Mouse (Mus musculus) macrophage (primary cell): ENCODE results near the gene Gm12790. TPM values are rescaled to one million over a fixed set of nuclear protein-coding genes. Genes with fewer than 3 reads are reported as not detected.
"Not testable (repeated sequence)": the region's sequence is repeated elsewhere in the genome, so short reads cannot be mapped to it uniquely, and the experiment has no call there.

Source experiments
- H3K27ac ChIP-seq: fragments of 350-480 bp; formaldehyde crosslinking; 2 replicates; pipeline ENCODE4 v1.9.0; 2021
- H3K36me3 ChIP-seq: fragments of 350-480 bp; formaldehyde crosslinking; 2 replicates; pipeline ENCODE4 v1.9.0; 2021; ENCODE audit errors: inconsistent target
- H3K4me3 ChIP-seq: fragments of 350-480 bp; formaldehyde crosslinking; 2 replicates; pipeline ENCODE4 v1.9.0; 2021; ENCODE audit errors: inconsistent target
- H3K79me2 ChIP-seq: fragments of 350-480 bp; formaldehyde crosslinking; 2 replicates; pipeline ENCODE4 v1.9.0; 2021; ENCODE audit errors: inconsistent target
- WGBS: methylation state at CpG from one replicate; pipeline ENCODE4 v1.1.7; 2026; ENCODE audit warnings: inconsistent platforms; ENCODE audit not compliant: missing documents; 5-methylcytosine and 5-hydroxymethylcytosine counted together
- polyA plus RNA-seq: library from polyadenylated mRNA; stranded (reverse); fragments of 250-400 nt; gene quantifications from 3 replicates; pipeline ENCODE4 v1.2.4, GENCODE M21; 2018; ENCODE audit warnings: inconsistent platforms
- total RNA-seq, 78 experiments: library from RNA; depleted of rRNA; stranded (reverse); fragments of 250-400 nt; gene quantifications; 1 replicate in 9 of 78; 2 replicates in 24 of 78; 3 replicates in 43 of 78; 4 replicates in 2 of 78; pipeline ENCODE4 v1.2.4; 2018; ENCODE audit warnings: inconsistent platforms in 56 of 78

Gm12790 gene
- not detected for total RNA-seq (2018; cell fraction: chromatin; rRNA removed)
- not detected for total RNA-seq (2018; cell fraction: cytosol; rRNA removed)
- not detected for total RNA-seq (2018; cell fraction: nucleus; rRNA removed)
- not detected in 3 replicates for polyA plus RNA-seq

DNA sequence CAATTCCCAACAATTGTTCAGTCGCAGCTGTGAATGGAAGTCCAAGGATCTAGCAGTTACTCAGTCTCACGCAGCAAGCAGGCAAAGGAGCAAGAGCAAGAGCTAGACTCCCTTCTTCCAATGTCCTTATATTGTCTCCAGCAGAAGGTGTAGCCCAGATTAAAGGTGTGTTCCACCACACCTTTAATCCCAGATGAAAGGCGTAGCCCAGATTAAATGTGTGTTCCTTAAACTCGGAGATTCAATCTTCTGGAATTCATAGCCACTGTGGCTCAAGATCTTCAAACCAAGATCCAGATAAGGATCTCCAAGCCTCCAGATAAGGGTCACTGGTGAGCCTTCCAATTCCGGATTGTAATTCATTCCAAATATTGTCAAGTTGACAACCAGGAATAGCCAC lies at the start of gene Gm12790:
Gene Gm12790 (minus strand): TSS at position 101 of the 400 bp plus-strand sequence.
- not testable (repeated sequence) for H3K36me3 ChIP-seq, H3K27ac ChIP-seq, H3K79me2 ChIP-seq, H3K4me3 ChIP-seq
- WGBS = no CpG with 5 or more reads among the region's 5 CpGs

- 90% methylated on average over 6 of the region's 6 CpGs for WGBS
Measured at GRCm38 (mm10) chr4:102026619-102027018, 45.8 kb upstream of the Gm12790 start.

DNA sequence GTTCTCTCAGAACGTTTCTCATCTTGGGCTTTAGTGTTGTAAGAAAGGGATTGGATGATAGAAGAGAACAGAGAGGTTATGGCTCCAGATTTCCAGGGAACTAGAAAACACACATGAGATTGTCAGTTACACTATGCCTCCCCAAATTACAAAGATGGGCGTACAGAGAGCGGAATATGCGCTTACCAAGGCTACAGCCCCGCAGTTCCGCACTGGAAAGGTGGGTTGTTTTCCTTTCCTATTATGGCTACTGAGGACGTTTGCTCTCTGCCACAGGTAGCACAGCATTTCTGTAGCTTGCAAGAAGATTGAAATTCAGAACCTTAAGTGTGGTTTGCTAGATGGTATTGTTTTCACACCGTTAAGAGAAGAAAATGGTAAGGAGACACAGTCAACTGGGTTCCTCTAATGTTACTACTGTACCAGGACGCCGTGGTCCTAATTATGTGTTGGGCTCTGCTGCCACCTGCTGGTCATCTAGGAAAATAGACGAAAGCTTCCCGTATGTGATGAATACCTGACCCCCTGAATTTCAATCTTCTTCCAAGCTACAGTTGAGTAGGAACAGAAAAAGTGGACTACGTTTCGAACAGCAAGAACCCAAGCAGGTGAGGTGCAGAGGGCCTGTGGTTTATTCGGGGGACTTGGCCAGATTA lies 17.5 kb upstream of the Gm12790 start:
- Histone ChIP-seq H3K36me3 (no peaks in the 10 kb centered on the region), H3K4me3 (no peak overlapping the region), H3K27ac (no peak overlapping the region), H3K79me2 (no peaks in the 10 kb centered on the region)
- WGBS = 36% methylated on average over 15 of the region's 15 CpGs

More at GRCm38 (mm10) chr4:102026619-102027018, 45.8 kb upstream of the Gm12790 start:
- no peak overlapping the region for H3K4me3 ChIP-seq
- no peak overlapping the region for H3K27ac ChIP-seq
- H3K36me3 ChIP-seq = no peaks in the 10 kb centered on the region
- no peaks in the 10 kb centered on the region for H3K79me2 ChIP-seq

- Histone ChIP-seq H3K4me3 (no peak overlapping the region), H3K79me2 (no peaks in the 10 kb centered on the region), H3K27ac (no peak overlapping the region), H3K36me3 (no peaks in the 10 kb centered on the region)
- 92% methylated on average over 5 of the region's 5 CpGs for WGBS
Measured at GRCm38 (mm10) chr4:101997426-101997825, 16.6 kb upstream of the Gm12790 start.

DNA sequence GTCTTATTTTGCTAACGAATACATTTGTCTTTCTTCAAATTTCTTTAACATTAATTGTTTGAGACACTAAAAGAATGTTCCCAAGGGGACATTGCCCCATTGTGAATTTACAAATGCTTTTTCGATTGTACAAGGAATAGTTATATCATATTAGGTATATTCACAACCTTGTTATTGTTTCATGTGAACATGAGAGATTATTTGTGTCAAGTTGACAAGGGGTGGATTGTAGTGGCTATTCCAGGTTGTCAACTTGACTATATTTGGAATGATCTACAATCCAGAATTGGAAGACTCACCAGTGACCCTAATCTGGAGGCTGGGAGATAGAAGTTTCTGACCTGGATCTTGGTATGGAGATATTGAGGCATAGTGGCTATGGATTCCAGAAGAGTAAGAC lies 5.5 kb upstream of the Gm12790 start, which contains the start of gene Gm12789:
Gene Gm12789 (plus strand): TSS at position 301 of the 400 bp plus-strand sequence.
- H3K36me3 ChIP-seq, H3K27ac ChIP-seq, H3K4me3 ChIP-seq, H3K79me2 ChIP-seq: not testable (repeated sequence)
- 73% methylated on average over 2 of the region's 2 CpGs for WGBS

DNA sequence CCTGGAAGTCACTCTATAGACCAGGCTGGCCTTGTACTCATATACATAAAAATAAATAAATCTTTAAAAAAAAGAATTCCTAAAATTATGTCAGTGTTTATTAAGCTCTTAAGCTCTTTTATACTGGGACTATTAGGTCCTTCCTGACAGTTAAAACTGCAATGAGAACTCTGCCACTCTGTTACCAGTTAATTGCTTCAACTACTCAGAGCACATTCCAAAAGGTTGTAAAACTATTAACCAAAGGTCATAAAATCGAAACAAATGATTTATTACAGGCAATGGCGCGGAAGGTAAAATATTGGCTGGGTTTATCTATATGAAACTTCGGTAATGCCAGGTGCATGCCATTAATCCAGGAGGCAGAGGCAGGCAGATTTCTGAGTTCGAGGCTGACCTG lies 4.8 kb upstream of the Gm12790 start:
- 78% methylated on average over 4 of the region's 5 CpGs for WGBS
- Histone ChIP-seq H3K79me2 (no peaks in the 10 kb centered on the region), H3K4me3 (no peak overlapping the region), H3K27ac (no peak overlapping the region), H3K36me3 (no peaks in the 10 kb centered on the region)

- WGBS = 50% methylated on average over 1 of the region's 2 CpGs
- H3K27ac ChIP-seq = not testable (repeated sequence)
Measured at GRCm38 (mm10) chr4:101940107-101940506, 40.7 kb downstream of the Gm12790 start, which contains the start of gene Gm12794. TSS of gene Gm12794 (plus strand) at chr4:101940407.

More at GRCm38 (mm10) chr4:101940107-101940506, 40.7 kb downstream of the Gm12790 start, which contains the start of gene Gm12794:
- not testable (repeated sequence) for H3K36me3 ChIP-seq, H3K4me3 ChIP-seq, H3K79me2 ChIP-seq

Other genes starting within 250 kb of the Gm12790 start
- gene B020004J07Rik, start 137.0 kb downstream of the Gm12790 start, polyA plus RNA-seq = not detected in 3 replicates
- gene C130073F10Rik, start 87.3 kb downstream of the Gm12790 start, polyA plus RNA-seq = not detected in 3 replicates
- not detected in 3 replicates for gene Gm12800, start 71.9 kb downstream of the Gm12790 start, polyA plus RNA-seq
- gene Gm12794, start 40.6 kb downstream of the Gm12790 start, polyA plus RNA-seq = not detected in 3 replicates
- gene Gm12789, start 5.6 kb upstream of the Gm12790 start, polyA plus RNA-seq = not detected in 3 replicates
- 4.2 to 15.0 TPM (median 9.6 TPM) in 3 replicates for gene Pde4b, start 106.5 kb upstream of the Gm12790 start, polyA plus RNA-seq